ENCODE assay signal across 8 mouse cellular contexts in the genomic region with DNA sequence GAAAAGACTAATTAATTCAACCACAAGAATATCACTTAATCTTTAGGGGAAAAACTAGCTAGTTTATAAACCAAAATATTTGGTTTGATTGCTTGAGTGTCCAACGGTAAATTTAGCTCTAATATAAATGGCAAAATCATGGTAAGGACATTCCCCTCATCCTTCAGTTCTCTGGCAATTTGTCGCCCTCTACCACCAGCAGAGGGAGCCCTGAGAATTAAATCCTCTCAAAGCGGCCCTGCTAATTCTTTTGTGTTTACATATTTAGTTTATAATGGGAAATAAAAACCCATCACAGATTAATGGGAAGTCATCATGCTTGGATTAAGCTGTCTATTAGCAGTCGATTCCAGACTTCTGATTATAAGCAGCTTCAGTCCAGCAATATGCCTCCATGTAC. TPM values are rescaled to one million over a fixed set of nuclear protein-coding genes. Genes with fewer than 3 reads are reported as not detected.
DNase-seq lines count a peak whose midpoint lies in the region; ATAC-seq and TF ChIP-seq lines count a peak whose summit lies in the region.

No protein-coding gene starts in this region.

- H3K27ac ChIP-seq in hindbrain, embryonic 10.5 days: no peak overlapping the region
- H3K27ac ChIP-seq in hindbrain, embryonic 12.5 days: no peak overlapping the region
- no peak overlapping the region for H3K27ac ChIP-seq in cerebellum, adult 2 months (ENCODE audit: insufficient read depth, low read length)
- H3K27ac ChIP-seq in forebrain, embryonic 10.5 days: no peak overlapping the region

- peaks cover 6% of the 10 kb centered on the region; the same call in 1 of the 2 replicates for H3K4me1 ChIP-seq in hindbrain, embryonic 10.5 days (replicated peaks)
- no peaks in the 10 kb centered on the region for H3K4me1 ChIP-seq in hindbrain, embryonic 12.5 days
- no peaks in the 10 kb centered on the region for H3K4me1 ChIP-seq in cerebellum, adult 2 months (ENCODE audit: control insufficient read depth, insufficient read depth, low read length)
- peaks cover 10% of the 10 kb centered on the region for H3K4me1 ChIP-seq in forebrain, embryonic 10.5 days

- no peak overlapping the region for H3K4me2 ChIP-seq in hindbrain, embryonic 12.5 days (replicated peaks)

- DNase-seq in hindbrain, embryonic 10.5 days (ENCODE audit: low spot score): peak; percentile 38
- DNase-seq in thymus, postnatal 0 days (ENCODE audit: low spot score): peak; percentile 16
- DNase-seq in thymus, postnatal 25 days: no peak
- peak; percentile 47 to 57 for DNase-seq in cerebellum, adult 2 months
- peak; percentile 19 to 53 for DNase-seq in layer of hippocampus, postnatal 14 days (ENCODE audit: low spot score in 2 of 2)
- peak; percentile 64 for DNase-seq in retina, postnatal 1 day
- no peak for DNase-seq in forebrain, embryonic 10.5 days (ENCODE audit: extremely low spot score, low spot score)

- WGBS in hindbrain, embryonic 10.5 days: 19% methylated on average over 4 of the region's 4 CpGs
- 12% methylated on average over 4 of the region's 4 CpGs for WGBS in hindbrain, embryonic 12.5 days
- WGBS in cerebellum, adult 2 months: 13% methylated on average over 4 of the region's 4 CpGs
- WGBS in forebrain, embryonic 10.5 days: 12% methylated on average over 4 of the region's 4 CpGs

- H3K27me3 ChIP-seq in hindbrain, embryonic 10.5 days (ENCODE audit: insufficient read depth, poor library complexity, severe bottlenecking): no peaks in the 10 kb centered on the region
- H3K27me3 ChIP-seq in hindbrain, embryonic 12.5 days: no peaks in the 10 kb centered on the region
- H3K27me3 ChIP-seq in cerebellum, adult 2 months (ENCODE audit: control insufficient read depth, insufficient read depth, low read length): no peaks in the 10 kb centered on the region; the same call in 1 of the 2 replicates
- H3K27me3 ChIP-seq in forebrain, embryonic 10.5 days (ENCODE audit: poor library complexity, severe bottlenecking): peaks cover 3% of the 10 kb centered on the region; the same call in 1 of the 2 replicates

- no peaks in the 10 kb centered on the region for H3K36me3 ChIP-seq in hindbrain, embryonic 10.5 days
- H3K36me3 ChIP-seq in hindbrain, embryonic 12.5 days: no peaks in the 10 kb centered on the region
- no peaks in the 10 kb centered on the region for H3K36me3 ChIP-seq in forebrain, embryonic 10.5 days (replicated peaks)

- TF ChIP-seq POLR2A in cerebellum, adult 2 months (IDR thresholded peaks at IDR 0.05; ENCODE audit: borderline replicate concordance, insufficient read depth, low read length): no peak

- TF ChIP-seq CTCF in cerebellum, adult 2 months (IDR thresholded peaks at IDR 0.05; ENCODE audit: borderline replicate concordance, insufficient read depth, low read depth, low read length): peak; percentile 62; the same call in 1 of the 2 replicates

- H3K9me3 ChIP-seq in hindbrain, embryonic 10.5 days: no peaks in the 10 kb centered on the region
- H3K9me3 ChIP-seq in hindbrain, embryonic 12.5 days (replicated peaks): no peaks in the 10 kb centered on the region
- no peaks in the 10 kb centered on the region for H3K9me3 ChIP-seq in forebrain, embryonic 10.5 days

- H3K4me3 ChIP-seq in hindbrain, embryonic 10.5 days: no peak overlapping the region
- H3K4me3 ChIP-seq in hindbrain, embryonic 12.5 days: no peak overlapping the region
- no peak overlapping the region for H3K4me3 ChIP-seq in cerebellum, adult 2 months (replicated peaks; ENCODE audit: insufficient read depth, low read depth, low read length)
- no peak overlapping the region for H3K4me3 ChIP-seq in forebrain, embryonic 10.5 days

- no peak overlapping the region for H3K9ac ChIP-seq in hindbrain, embryonic 12.5 days

- ATAC-seq in hindbrain, embryonic 12.5 days (ENCODE audit: low FRiP score): no peak

RNA-seq across cellular contexts. Expression of gene Atp5g3, which starts 54.5 kb away (rescaled TPM):
- 858 and 927 TPM in 2 replicates for polyA plus RNA-seq in hindbrain, embryonic 10.5 days (2016; fragmentation: Nextera tagmentation; extraction: Ambion mirVana)
- polyA plus RNA-seq in hindbrain, embryonic 12.5 days (2016; fragmentation: Nextera tagmentation; extraction: Ambion mirVana): 652 and 788 TPM in 2 replicates
- 1,407 and 1,410 TPM in 2 replicates for polyA plus RNA-seq in thymus, postnatal 0 days (2015; fragmentation: Nextera tagmentation; extraction: Ambion mirVana)
- polyA plus RNA-seq in cerebellum, adult 2 months (2012; rRNA removed): 1,072 and 1,080 TPM in 2 replicates
- total RNA-seq in layer of hippocampus, postnatal 14 days (2021): 100 to 1,000 TPM; 642 to 653 TPM
- polyA plus RNA-seq in forebrain, embryonic 10.5 days (2016; fragmentation: Nextera tagmentation; extraction: Ambion mirVana): 837 and 865 TPM in 2 replicates

Comparison
In these comparisons a context has a peak if more than half of its experiments do, and no peak if none do; other contexts are left out.
1. DNase-seq: peak in hindbrain, embryonic 10.5 days (single experiment), thymus, postnatal 0 days (single experiment), cerebellum, adult 2 months (2 of 2), layer of hippocampus, postnatal 14 days (2 of 2) and retina, postnatal 1 day (single experiment); none in thymus, postnatal 25 days (single experiment) and forebrain, embryonic 10.5 days (single experiment).